Mouse (Mus musculus): ENCODE data around the gene Plekhh3. TPM values are rescaled to one million over a fixed set of nuclear protein-coding genes. Genes with fewer than 3 reads are reported as not detected.

Gene Plekhh3
- total RNA-seq, 2 experiments from 2014 or later: 33.2 to 36.7 TPM

- DNase-seq: peak; percentile 100
Measured at GRCm38 (mm10) chr11:101119761-101120544, 51.2 kb downstream of the Plekhh3 start, which contains the start of the genes Retreg3 and Tubg1. Gene Retreg3, minus strand, starts transcription at chr11:101119893. Gene Tubg1, plus strand, starts transcription at chr11:101119938.

- DNase-seq: no peak
Measured at GRCm38 (mm10) chr11:101119131-101119760, 51.9 kb downstream of the Plekhh3 start.

- no peak for DNase-seq
Measured at GRCm38 (mm10) chr11:101118105-101118504, 53.0 kb downstream of the Plekhh3 start.

GRCm38 (mm10) chr11:101115564-101115963 is 55.6 kb downstream of the Plekhh3 start:
- no peak for DNase-seq

Small RNAs within 50 kb of the gene (microRNA-seq; reads per million reads assigned to microRNA genes)
- 0 reads per million in 2 experiments for gene Gm27626

Other genes with a start within 250 kb of the Plekhh3 start
- 10 to 100 TPM; 49.1 to 56.7 TPM for gene Stat3, start 231.8 kb downstream of the Plekhh3 start, total RNA-seq (2021)
- 100 to 1,000 TPM; 279 to 309 TPM for gene Cavin1, start 200.5 kb downstream of the Plekhh3 start, total RNA-seq (2021)
- gene Atp6v0a1, start 161.9 kb downstream of the Plekhh3 start, total RNA-seq (2021): 10 to 100 TPM; 52.9 to 59.9 TPM
- gene Naglu, start 101.3 kb downstream of the Plekhh3 start, total RNA-seq (2021): 10 to 100 TPM in 1 of 2 experiments, 1 to 10 TPM in 1; 9.2 to 11.6 TPM
- under 1 TPM; 0.23 to 0.25 TPM for gene Hsd17b1, start 92.9 kb downstream of the Plekhh3 start, total RNA-seq (2021)
- 10 to 100 TPM; 10.7 to 11.7 TPM for gene Coasy, start 88.8 kb downstream of the Plekhh3 start, total RNA-seq (2021)
- 10 to 100 TPM; 10.7 to 12.2 TPM for gene Mlx, start 84.1 kb downstream of the Plekhh3 start, total RNA-seq (2021)
- 1 to 10 TPM; 2.8 to 4.0 TPM for gene Psmc3ip, start 75.9 kb downstream of the Plekhh3 start, total RNA-seq (2021)
- gene Retreg3, start 51.5 kb downstream of the Plekhh3 start, total RNA-seq (2021): 10 to 100 TPM; 37.3 to 37.5 TPM
- gene Tubg1, start 51.4 kb downstream of the Plekhh3 start, total RNA-seq (2021): 10 to 100 TPM; 37.4 to 39.0 TPM
- 1 to 10 TPM; 5.5 to 6.3 TPM for gene Tubg2, start 15.4 kb downstream of the Plekhh3 start, total RNA-seq (2021)
- 1 to 10 TPM; 4.2 to 4.3 TPM for gene Cntnap1, start 828 bp downstream of the Plekhh3 start, total RNA-seq (2021)
- not detected for gene Ccr10, start 4.1 kb upstream of the Plekhh3 start, total RNA-seq (2021)
- 10 to 100 TPM; 17.2 to 17.7 TPM for gene Ezh1, start 55.1 kb upstream of the Plekhh3 start, total RNA-seq (2021)
- 10 to 100 TPM; 70.5 to 72.8 TPM for gene Ramp2, start 74.7 kb upstream of the Plekhh3 start, total RNA-seq (2021)
- 10 to 100 TPM; 40.1 to 44.3 TPM for gene Vps25, start 82.4 kb upstream of the Plekhh3 start, total RNA-seq (2021)
- gene Wnk4, start 89.2 kb upstream of the Plekhh3 start, total RNA-seq (2021): 1 to 10 TPM in 1 of 2 experiments, under 1 TPM in 1; 0.35 to 1.4 TPM
- gene Cntd1, start 107.7 kb upstream of the Plekhh3 start, total RNA-seq (2021): under 1 TPM; 0.14 to 0.18 TPM
- gene Coa3, start 107.8 kb upstream of the Plekhh3 start, total RNA-seq (2021): 10 to 100 TPM; 66.3 to 74.5 TPM
- gene Becn1, start 130.9 kb upstream of the Plekhh3 start, total RNA-seq (2021): 10 to 100 TPM; 74.5 to 76.9 TPM
- 10 to 100 TPM; 72.4 TPM for gene Psme3, start 144.9 kb upstream of the Plekhh3 start, total RNA-seq (2021)
- gene Aoc2, start 153.7 kb upstream of the Plekhh3 start, total RNA-seq (2021): 1 to 10 TPM; 1.7 to 2.3 TPM
- gene Aoc3, start 159.3 kb upstream of the Plekhh3 start, total RNA-seq (2021): 10 to 100 TPM; 25.2 to 31.0 TPM
- under 1 TPM in 1 of 2 experiments, not detected in 1; 0.14 TPM for gene G6pc, start 196.2 kb upstream of the Plekhh3 start, total RNA-seq (2021)
- gene Aarsd1, start 246.3 kb upstream of the Plekhh3 start, total RNA-seq (2021): 10 to 100 TPM; 17.4 to 17.6 TPM